Mouse (Mus musculus): ENCODE measurements around the gene Bag3. TPM values are rescaled to one million over a fixed set of nuclear protein-coding genes. Genes with fewer than 3 reads are reported as not detected.

The Bag3 gene
- total RNA-seq, 2 experiments from 2014 or later: 298 to 330 TPM

Small RNA genes within 50 kb of the gene (microRNA-seq; reads per million reads assigned to microRNA genes)
- gene Gm24365: 0 reads per million in 2 experiments

Other genes starting within 250 kb of the Bag3 start
- gene BC017158, start 225.4 kb upstream of the Bag3 start, total RNA-seq (2021): 1 to 10 TPM; 5.4 to 5.6 TPM
- gene Rgs10, start 104.9 kb upstream of the Bag3 start, total RNA-seq (2021): 10 to 100 TPM; 10.8 to 13.4 TPM
- gene Tial1, start 61.9 kb upstream of the Bag3 start, total RNA-seq (2021): 10 to 100 TPM; 40.1 to 43.4 TPM
- gene Inpp5f, start 87.7 kb downstream of the Bag3 start, total RNA-seq (2021): 1 to 10 TPM; 4.1 to 5.2 TPM
- gene Mcmbp, start 216.9 kb downstream of the Bag3 start, total RNA-seq (2021): 10 to 100 TPM; 21.7 to 23.7 TPM
- 10 to 100 TPM; 19.0 to 27.6 TPM for gene Sec23ip, start 221.3 kb downstream of the Bag3 start, total RNA-seq (2021)

Measured in heart, adult 18-20 months (tissue).